Mouse (Mus musculus) left cerebral cortex, adult 11 months (tissue): ENCODE measurements around the gene Slc25a18.
A peak's percentile ranks its signal among the peaks of the same experiment; 100 is the strongest.

Experiments used
- DNase-seq: peaks from one replicate; pipeline ENCODE4 v3.0.0; 2022; ENCODE audit warnings: low spot score

Gene Slc25a18

GRCm38 (mm10) chr6:120773149-120773628 lies at the start of gene Slc25a18:
Slc25a18 (plus strand) TSS chr6:120773578.
- no peak for DNase-seq

- DNase-seq, result no peak
Observed at GRCm38 (mm10) chr6:120725986-120726385, 47.4 kb upstream of the Slc25a18 start.

GRCm38 (mm10) chr6:120736011-120736410 lies 37.4 kb upstream of the Slc25a18 start:
- DNase-seq, result no peak

- peak; percentile 14 for DNase-seq
Observed at GRCm38 (mm10) chr6:120736566-120736965, 36.8 kb upstream of the Slc25a18 start.

- DNase-seq, result no peak
Observed at GRCm38 (mm10) chr6:120743130-120743529, 30.2 kb upstream of the Slc25a18 start.

GRCm38 (mm10) chr6:120744266-120744665 lies 29.1 kb upstream of the Slc25a18 start:
- no peak for DNase-seq

GRCm38 (mm10) chr6:120746416-120746815 lies 27.0 kb upstream of the Slc25a18 start:
- no peak for DNase-seq

- DNase-seq, result no peak
Observed at GRCm38 (mm10) chr6:120761151-120761550, 12.2 kb upstream of the Slc25a18 start.

GRCm38 (mm10) chr6:120769972-120770371 lies 3.4 kb upstream of the Slc25a18 start:
- no peak for DNase-seq

GRCm38 (mm10) chr6:120771366-120771765 lies 2.0 kb upstream of the Slc25a18 start:
- DNase-seq, result no peak

- DNase-seq, result no peak
Observed at GRCm38 (mm10) chr6:120772025-120772424, 1.4 kb upstream of the Slc25a18 start.

- no peak for DNase-seq
Observed at GRCm38 (mm10) chr6:120773763-120774162, 385 bp downstream of the Slc25a18 start.

- no peak for DNase-seq
Observed at GRCm38 (mm10) chr6:120776286-120776685, 2.9 kb downstream of the Slc25a18 start.

GRCm38 (mm10) chr6:120777533-120777932 lies 4.2 kb downstream of the Slc25a18 start:
- DNase-seq, result no peak

- no peak for DNase-seq
Observed at GRCm38 (mm10) chr6:120778226-120778625, 4.8 kb downstream of the Slc25a18 start.

- DNase-seq, result no peak
Observed at GRCm38 (mm10) chr6:120782948-120783347, 9.6 kb downstream of the Slc25a18 start.

GRCm38 (mm10) chr6:120784351-120784750 lies 11.0 kb downstream of the Slc25a18 start:
- no peak for DNase-seq

GRCm38 (mm10) chr6:120788068-120788607 lies 14.8 kb downstream of the Slc25a18 start:
- no peak for DNase-seq

- no peak for DNase-seq
Observed at GRCm38 (mm10) chr6:120788904-120789303, 15.5 kb downstream of the Slc25a18 start.

- DNase-seq, result no peak
Observed at GRCm38 (mm10) chr6:120790153-120790552, 16.8 kb downstream of the Slc25a18 start.

- no peak for DNase-seq
Observed at GRCm38 (mm10) chr6:120790717-120791116, 17.3 kb downstream of the Slc25a18 start.

GRCm38 (mm10) chr6:120792947-120793346 lies 19.6 kb downstream of the Slc25a18 start:
- no peak for DNase-seq

- DNase-seq, result no peak
Observed at GRCm38 (mm10) chr6:120795422-120796086, 22.2 kb downstream of the Slc25a18 start.

GRCm38 (mm10) chr6:120796111-120796510 lies 22.7 kb downstream of the Slc25a18 start:
- DNase-seq, result peak; percentile 34
